In the genomic region with DNA sequence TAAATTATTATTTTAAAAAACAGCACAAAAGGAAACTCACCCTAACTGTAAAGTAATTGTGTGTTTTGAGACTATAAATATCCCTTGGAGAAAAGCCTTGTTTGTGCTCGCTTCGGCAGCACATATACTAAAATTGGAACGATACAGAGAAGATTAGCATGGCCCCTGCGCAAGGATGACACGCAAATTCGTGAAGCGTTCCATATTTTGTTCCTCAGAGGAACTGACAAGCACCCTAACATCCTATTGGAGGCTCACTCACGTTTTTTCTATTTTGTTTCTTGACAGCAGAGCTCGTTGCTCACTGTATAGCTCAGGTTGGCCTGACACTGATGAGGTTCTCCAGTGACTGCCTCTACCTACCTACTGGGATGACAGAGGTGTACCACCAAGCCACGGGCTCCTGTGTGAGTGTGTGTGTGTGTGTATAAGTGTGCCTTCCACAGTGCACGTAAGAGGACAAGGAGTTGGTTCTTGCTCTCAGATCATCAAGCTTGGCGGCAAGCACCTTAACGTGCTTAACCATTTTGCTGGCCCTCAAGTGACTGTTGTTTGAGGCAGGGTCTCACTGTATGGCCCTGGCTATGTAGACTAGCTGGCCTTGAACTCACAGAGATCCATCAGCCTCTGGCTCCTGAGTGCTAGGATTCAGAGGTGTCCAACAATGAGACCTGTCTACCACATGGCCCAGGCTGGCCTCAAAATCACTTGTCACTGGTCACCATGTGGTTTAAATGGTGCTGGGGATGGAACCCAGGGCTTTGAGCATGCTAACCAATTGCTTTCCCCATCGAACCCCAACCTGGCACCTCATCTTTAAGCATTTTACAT, we compare ENCODE assay signal across 8 mouse cellular contexts. TPM values are rescaled to one million over a fixed set of nuclear protein-coding genes. Genes with fewer than 3 reads are reported as not detected.
DNase-seq lines count a peak whose midpoint lies in the region; ATAC-seq and TF ChIP-seq lines count a peak whose summit lies in the region.

No protein-coding gene starts in this region.

- WGBS in heart, embryonic 12.5 days, result 26% methylated on average over 14 of the region's 14 CpGs

- H3K4me1 ChIP-seq in testis, adult 2 months (ENCODE audit: control insufficient read depth, insufficient read depth, low read length), result peaks cover 7% of the 10 kb centered on the region
- peaks cover 16% of the 10 kb centered on the region for H3K4me1 ChIP-seq in heart, embryonic 12.5 days (replicated peaks)

- H3K4me3 ChIP-seq in testis, adult 2 months (ENCODE audit: control insufficient read depth, low read depth, low read length), result no peak overlapping the region; the same call in 1 of the 2 replicates
- H3K4me3 ChIP-seq in heart, embryonic 12.5 days, result no peak overlapping the region; the same call in 1 of the 2 replicates
- peak overlapping the region; percentile 99 for H3K4me3 ChIP-seq in layer of hippocampus, adult 2 months

- peak overlapping the region; percentile 48 for H3K4me2 ChIP-seq in heart, embryonic 12.5 days

- peak overlapping the region; percentile 57 for H3K27ac ChIP-seq in testis, adult 2 months (ENCODE audit: control insufficient read depth, insufficient read depth, low read depth, low read length)
- peak overlapping the region; percentile 45; the same call in 1 of the 2 replicates for H3K27ac ChIP-seq in heart, embryonic 12.5 days (ENCODE audit: poor library complexity, severe bottlenecking)
- H3K27ac ChIP-seq in layer of hippocampus, adult 2 months, result peak overlapping the region; percentile 100

- peak; percentile 49; the same call in 1 of the 2 replicates for ATAC-seq in heart, embryonic 12.5 days (ENCODE audit: insufficient number of reproducible peaks, low FRiP score)
- peak; percentile 23; the same call in 1 of the 2 replicates for ATAC-seq in megakaryocyte-erythroid progenitor cell, adult 5-6 weeks (replicated peaks; ENCODE audit: low FRiP score, low TSS enrichment, poor library complexity, severe bottlenecking)

- no peaks in the 10 kb centered on the region for H3K36me3 ChIP-seq in testis, adult 2 months (ENCODE audit: control insufficient read depth, insufficient read depth, low read length)
- H3K36me3 ChIP-seq in heart, embryonic 12.5 days, result peaks cover 59% of the 10 kb centered on the region

- no peaks in the 10 kb centered on the region for H3K27me3 ChIP-seq in testis, adult 2 months (ENCODE audit: control insufficient read depth, insufficient read depth, low read length)
- H3K27me3 ChIP-seq in heart, embryonic 12.5 days (replicated peaks), result no peaks in the 10 kb centered on the region

- DNase-seq in adrenal gland, adult 2 months, result peak; percentile 59
- no peak for DNase-seq in adrenal gland, postnatal 4 days (ENCODE audit: low spot score in 2 of 2)
- DNase-seq in testis, postnatal 10 days (ENCODE audit: low spot score), result no peak
- DNase-seq in layer of hippocampus, adult 2 months (ENCODE audit: low spot score in 2 of 2), result peak; percentile 57 to 78
- DNase-seq in urinary bladder, adult 2 months (ENCODE audit: low spot score), result no peak

- H3K9ac ChIP-seq in heart, embryonic 12.5 days, result peak overlapping the region; percentile 20; the same call in 1 of the 2 replicates

- no peaks in the 10 kb centered on the region for H3K9me3 ChIP-seq in heart, embryonic 12.5 days (replicated peaks)

- TF ChIP-seq CTCF in testis, adult 2 months (IDR thresholded peaks at IDR 0.05; ENCODE audit: control insufficient read depth, insufficient read depth, insufficient replicate concordance, low read depth, low read length), result no peak
- no peak for TF ChIP-seq CTCF in layer of hippocampus, adult 2 months (conservative IDR thresholded peaks at IDR 0.05)

- TF ChIP-seq POLR2A in testis, adult 2 months (IDR thresholded peaks at IDR 0.05; ENCODE audit: control insufficient read depth, low read depth, low read length), result no peak

RNA-seq across cellular contexts. Expression of a gene that starts 0.6 kb away (rescaled TPM):
- 10 to 100 TPM; 38.4 to 43.0 TPM for total RNA-seq in adrenal gland, adult 2 months (2021)
- polyA plus RNA-seq in adrenal gland, adult 2 months (2012; rRNA removed), result 126 and 132 TPM in 2 replicates
- 10 to 100 TPM; 64.1 to 64.7 TPM for total RNA-seq in adrenal gland, postnatal 4 days (2021)
- polyA plus RNA-seq in testis, adult 2 months (2012; rRNA removed), result 163 and 181 TPM in 2 replicates
- polyA plus RNA-seq in heart, embryonic 12.5 days (2016; fragmentation: Nextera tagmentation; extraction: Ambion mirVana), result 48.3 and 50.1 TPM in 2 replicates
- total RNA-seq in layer of hippocampus, adult 2 months (2021), result 10 to 100 TPM; 57.7 to 59.3 TPM
- 17.1 and 21.7 TPM in 2 replicates for total RNA-seq in megakaryocyte-erythroid progenitor cell, adult 5-6 weeks (2014; fragmentation: Nextera tagmentation)
- 9.7 and 9.8 TPM in 2 replicates for total RNA-seq in megakaryocyte-erythroid progenitor cell, adult 5-6 weeks (2017)
- polyA plus RNA-seq in urinary bladder, adult 2 months (2012; rRNA removed), result 31.7 and 40.9 TPM in 2 replicates

RNA-seq across cellular contexts. Expression of a gene that starts 1.3 kb away (rescaled TPM):
- not detected for total RNA-seq in adrenal gland, adult 2 months (2021)
- polyA plus RNA-seq in adrenal gland, adult 2 months (2012; rRNA removed), result not detected in 2 replicates
- total RNA-seq in adrenal gland, postnatal 4 days (2021), result not detected
- not detected in 2 replicates for polyA plus RNA-seq in testis, adult 2 months (2012; rRNA removed)
- 16.8 and 19.3 TPM in 2 replicates for polyA plus RNA-seq in heart, embryonic 12.5 days (2016; fragmentation: Nextera tagmentation; extraction: Ambion mirVana)
- not detected for total RNA-seq in layer of hippocampus, adult 2 months (2021)
- not detected in 2 replicates for total RNA-seq in megakaryocyte-erythroid progenitor cell, adult 5-6 weeks (2014; fragmentation: Nextera tagmentation)
- total RNA-seq in megakaryocyte-erythroid progenitor cell, adult 5-6 weeks (2017), result not detected in 2 replicates
- polyA plus RNA-seq in urinary bladder, adult 2 months (2012; rRNA removed), result not detected in 2 replicates

RNA-seq across cellular contexts. Expression of a gene that starts 7.5 kb away (rescaled TPM):
- total RNA-seq in adrenal gland, adult 2 months (2021), result 1 to 10 TPM; 1.4 TPM
- 11.8 and 15.1 TPM in 2 replicates for polyA plus RNA-seq in adrenal gland, adult 2 months (2012; rRNA removed)
- 1 to 10 TPM in 1 of 2 experiments, under 1 TPM in 1; 0.87 to 1.6 TPM for total RNA-seq in adrenal gland, postnatal 4 days (2021)
- 0.75 and 0.99 TPM in 2 replicates for polyA plus RNA-seq in testis, adult 2 months (2012; rRNA removed)
- 0.45 and 0.55 TPM in 2 replicates for polyA plus RNA-seq in heart, embryonic 12.5 days (2016; fragmentation: Nextera tagmentation; extraction: Ambion mirVana)
- total RNA-seq in layer of hippocampus, adult 2 months (2021), result 1 to 10 TPM; 5.6 to 7.1 TPM
- 0.31 TPM in 1 of 2 replicates, not detected in the other for total RNA-seq in megakaryocyte-erythroid progenitor cell, adult 5-6 weeks (2014; fragmentation: Nextera tagmentation)
- 2.2 TPM in 1 of 2 replicates, not detected in the other for total RNA-seq in megakaryocyte-erythroid progenitor cell, adult 5-6 weeks (2017)
- polyA plus RNA-seq in urinary bladder, adult 2 months (2012; rRNA removed), result 5.5 and 5.7 TPM in 2 replicates

RNA-seq across cellular contexts. Expression of a gene that starts 11.7 kb away (rescaled TPM):
- 10 to 100 TPM; 87.8 to 93.5 TPM for total RNA-seq in adrenal gland, adult 2 months (2021)
- polyA plus RNA-seq in adrenal gland, adult 2 months (2012; rRNA removed), result 197 and 231 TPM in 2 replicates
- 100 to 1,000 TPM; 119 to 133 TPM for total RNA-seq in adrenal gland, postnatal 4 days (2021)
- 15.0 and 15.2 TPM in 2 replicates for polyA plus RNA-seq in testis, adult 2 months (2012; rRNA removed)
- 92.8 and 97.3 TPM in 2 replicates for polyA plus RNA-seq in heart, embryonic 12.5 days (2016; fragmentation: Nextera tagmentation; extraction: Ambion mirVana)
- total RNA-seq in layer of hippocampus, adult 2 months (2021), result 100 to 1,000 TPM; 365 to 385 TPM
- total RNA-seq in megakaryocyte-erythroid progenitor cell, adult 5-6 weeks (2014; fragmentation: Nextera tagmentation), result 80.3 and 91.7 TPM in 2 replicates
- total RNA-seq in megakaryocyte-erythroid progenitor cell, adult 5-6 weeks (2017), result 35.5 and 38.9 TPM in 2 replicates
- polyA plus RNA-seq in urinary bladder, adult 2 months (2012; rRNA removed), result 140 and 147 TPM in 2 replicates

RNA-seq across cellular contexts. Expression of a gene that starts 17.5 kb away (rescaled TPM):
- 1 to 10 TPM; 4.6 to 6.5 TPM for total RNA-seq in adrenal gland, adult 2 months (2021)
- 5.9 and 9.1 TPM in 2 replicates for polyA plus RNA-seq in adrenal gland, adult 2 months (2012; rRNA removed)
- total RNA-seq in adrenal gland, postnatal 4 days (2021), result 10 to 100 TPM; 12.6 to 15.9 TPM
- 59.5 and 65.0 TPM in 2 replicates for polyA plus RNA-seq in testis, adult 2 months (2012; rRNA removed)
- polyA plus RNA-seq in heart, embryonic 12.5 days (2016; fragmentation: Nextera tagmentation; extraction: Ambion mirVana), result 6.3 and 8.3 TPM in 2 replicates
- total RNA-seq in layer of hippocampus, adult 2 months (2021), result 1 to 10 TPM; 7.5 to 8.5 TPM
- 4.4 and 5.9 TPM in 2 replicates for total RNA-seq in megakaryocyte-erythroid progenitor cell, adult 5-6 weeks (2014; fragmentation: Nextera tagmentation)
- 5.4 and 6.0 TPM in 2 replicates for total RNA-seq in megakaryocyte-erythroid progenitor cell, adult 5-6 weeks (2017)
- polyA plus RNA-seq in urinary bladder, adult 2 months (2012; rRNA removed), result 3.8 and 4.1 TPM in 2 replicates

Comparison
In these comparisons a context has a peak if more than half of its experiments do, and no peak if none do; other contexts are left out.
1. DNase-seq: peak in adrenal gland, adult 2 months (single experiment) and layer of hippocampus, adult 2 months (2 of 2); none in adrenal gland, postnatal 4 days (0 of 2), testis, postnatal 10 days (single experiment) and urinary bladder, adult 2 months (single experiment).
2. H3K27ac ChIP-seq: peak in every context shown above with its lines; median percentile 100 in layer of hippocampus, adult 2 months; 57 in testis, adult 2 months; 45 in heart, embryonic 12.5 days.